In genomic region chr19:46628403-46628802, GRCm38 (mm10) we compare ENCODE assay signal across 14 mouse cellular contexts. TPM values are rescaled to one million over a fixed set of nuclear protein-coding genes. Genes with fewer than 3 reads are reported as not detected.
A peak's percentile ranks its signal among the peaks of the same experiment; 100 is the strongest.
DNase-seq lines count a peak whose midpoint lies in the region; ATAC-seq and TF ChIP-seq lines count a peak whose summit lies in the region.
"Had no signal": no experiment of that assay in that cellular context is flagged by ENCODE, and none has a peak within 500 bp of the region (broad histone marks: within the 10 kb centered on the region; RNA-seq: fewer than 3 reads in every experiment).

No protein-coding gene starts in this region.

- H3K27ac ChIP-seq in midbrain, embryonic 10.5 days (replicated peaks), result peak overlapping the region; percentile 73
- H3K27ac ChIP-seq in midbrain, embryonic 16.5 days (ENCODE audit: low read length), result no peak overlapping the region
- peak overlapping the region; percentile 82 for H3K27ac ChIP-seq in liver, postnatal 0 days (ENCODE audit: low read depth)

- H3K4me1 ChIP-seq in midbrain, embryonic 10.5 days, result peaks cover 61% of the 10 kb centered on the region
- peaks cover 11% of the 10 kb centered on the region for H3K4me1 ChIP-seq in midbrain, embryonic 16.5 days (ENCODE audit: control insufficient read depth, insufficient read depth, low read length)
- H3K4me1 ChIP-seq in liver, postnatal 0 days (ENCODE audit: insufficient read depth), result peaks cover 29% of the 10 kb centered on the region

- TF ChIP-seq CTCF in liver, postnatal 0 days (IDR thresholded peaks at IDR 0.05; ENCODE audit: low read depth), result no peak

- no peaks in the 10 kb centered on the region for H3K9me3 ChIP-seq in midbrain, embryonic 10.5 days (replicated peaks)
- no peaks in the 10 kb centered on the region for H3K9me3 ChIP-seq in midbrain, embryonic 16.5 days (replicated peaks; ENCODE audit: control insufficient read depth, low read length, poor library complexity, severe bottlenecking)
- H3K9me3 ChIP-seq in liver, postnatal 0 days (ENCODE audit: low read length), result no peaks in the 10 kb centered on the region
- H3K9me3 ChIP-seq: embryonic facial prominence, embryonic 10.5 days had no signal

- H3K27me3 ChIP-seq in midbrain, embryonic 10.5 days (ENCODE audit: low read depth, poor library complexity, severe bottlenecking), result no peaks in the 10 kb centered on the region
- H3K27me3 ChIP-seq in midbrain, embryonic 16.5 days (ENCODE audit: control insufficient read depth, insufficient read depth, low read depth, low read length), result no peaks in the 10 kb centered on the region
- H3K27me3 ChIP-seq in liver, postnatal 0 days (ENCODE audit: insufficient read depth, low read length), result no peaks in the 10 kb centered on the region

- no peak overlapping the region for H3K4me2 ChIP-seq in midbrain, embryonic 16.5 days (ENCODE audit: low read length)
- H3K4me2 ChIP-seq in liver, postnatal 0 days (ENCODE audit: low read depth, low read length), result no peak overlapping the region
- H3K4me2 ChIP-seq: midbrain, embryonic 11.5 days had no signal

- WGBS in midbrain, embryonic 10.5 days, result 84% methylated on average over 10 of the region's 10 CpGs
- 86% methylated on average over 10 of the region's 10 CpGs for WGBS in midbrain, embryonic 16.5 days
- 79% methylated on average over 10 of the region's 10 CpGs for WGBS in liver, postnatal 0 days (ENCODE audit: insufficient replicate concordance)

- H3K4me3 ChIP-seq in midbrain, embryonic 10.5 days, result no peak overlapping the region
- H3K4me3 ChIP-seq in midbrain, embryonic 16.5 days (ENCODE audit: low read depth, low read length), result no peak overlapping the region
- H3K4me3 ChIP-seq in liver, postnatal 0 days (ENCODE audit: low read depth, low read length), result no peak overlapping the region
- H3K4me3 ChIP-seq: embryonic facial prominence, embryonic 10.5 days had no signal

- no peak for ATAC-seq in midbrain, embryonic 16.5 days
- peak; percentile 93 for ATAC-seq in liver, postnatal 0 days

- H3K36me3 ChIP-seq in midbrain, embryonic 10.5 days, result peaks cover 31% of the 10 kb centered on the region
- H3K36me3 ChIP-seq in midbrain, embryonic 16.5 days (ENCODE audit: control insufficient read depth, insufficient read depth, low read length), result 0 out of 2 replicates have a peak, but pooled peaks cover 3% of the 10 kb centered on the region
- H3K36me3 ChIP-seq in liver, postnatal 0 days (replicated peaks; ENCODE audit: insufficient read depth, low read length), result peaks cover 24% of the 10 kb centered on the region

- TF ChIP-seq EP300 in liver, postnatal 0 days (IDR thresholded peaks at IDR 0.05; ENCODE audit: low read depth), result peak; percentile 70; the same call in 1 of the 2 replicates

- intact Hi-C loops in left cerebral cortex, postnatal 14 days (cut with DNase I), result no loop called here

- no peak overlapping the region for H3K9ac ChIP-seq in midbrain, embryonic 16.5 days (ENCODE audit: low read depth, low read length)
- H3K9ac ChIP-seq in liver, postnatal 0 days (replicated peaks), result peak overlapping the region; percentile 37; the same call in 1 of the 2 replicates

- peak; percentile 87 to 95 for DNase-seq in adrenal gland, adult (ENCODE audit: inconsistent age in 2 of 2, low spot score in 1 of 2)
- DNase-seq in adrenal gland, adult 18-20 months (ENCODE audit: low spot score in 2 of 2), result no peak
- DNase-seq in midbrain, embryonic 10.5 days (ENCODE audit: low spot score), result no peak
- DNase-seq in liver, postnatal 0 days, result peak; percentile 62
- DNase-seq in thymus, postnatal 10 days (ENCODE audit: low spot score in 2 of 2), result no peak
- DNase-seq in left cerebral cortex, postnatal 14 days (ENCODE audit: low spot score in 2 of 2), result no peak
- no peak for DNase-seq in cerebellum, adult 11 months
- DNase-seq: cerebellum, adult 9-11 months had no signal

RNA-seq across cellular contexts. Expression of gene Wbp1l, which starts 29.5 kb away (rescaled TPM):
- total RNA-seq in adrenal gland, adult 18-20 months (2021), result 100 to 1,000 TPM in 1 of 2 experiments, 10 to 100 TPM in 1; 86.9 to 179 TPM
- polyA plus RNA-seq in midbrain, embryonic 10.5 days (2016; fragmentation: Nextera tagmentation; extraction: Ambion mirVana), result 45.7 and 51.8 TPM in 2 replicates
- polyA plus RNA-seq in midbrain, embryonic 16.5 days (2015; fragmentation: Nextera tagmentation; extraction: Ambion mirVana), result 34.0 and 34.8 TPM in 2 replicates
- polyA plus RNA-seq in liver, postnatal 0 days (2015; fragmentation: Nextera tagmentation; extraction: Ambion mirVana), result 40.4 and 48.8 TPM in 2 replicates
- total RNA-seq in left cerebral cortex, postnatal 14 days (2021), result 10 to 100 TPM; 40.5 to 45.8 TPM

RNA-seq across cellular contexts. Expression of gene Cyp17a1, which starts 44.6 kb away (rescaled TPM):
- total RNA-seq in adrenal gland, adult 18-20 months (2021), result 1 to 10 TPM; 2.1 to 4.8 TPM
- not detected in 2 replicates for polyA plus RNA-seq in midbrain, embryonic 10.5 days (2016; fragmentation: Nextera tagmentation; extraction: Ambion mirVana)
- polyA plus RNA-seq in midbrain, embryonic 16.5 days (2015; fragmentation: Nextera tagmentation; extraction: Ambion mirVana), result not detected in 2 replicates
- polyA plus RNA-seq in liver, postnatal 0 days (2015; fragmentation: Nextera tagmentation; extraction: Ambion mirVana), result 3.3 and 5.8 TPM in 2 replicates
- total RNA-seq in left cerebral cortex, postnatal 14 days (2021), result not detected
- total RNA-seq: heart, adult 18-20 months; layer of hippocampus, postnatal 14 days had no signal
- polyA plus RNA-seq: embryonic facial prominence, embryonic 10.5 days; intestine, embryonic 14.5 days; midbrain, embryonic 11.5 days had no signal

RNA-seq across cellular contexts. Expression of gene Sfxn2, which starts 55.2 kb away (rescaled TPM):
- total RNA-seq in adrenal gland, adult 18-20 months (2021), result 1 to 10 TPM; 8.1 to 8.3 TPM
- 17.0 and 18.1 TPM in 2 replicates for polyA plus RNA-seq in midbrain, embryonic 10.5 days (2016; fragmentation: Nextera tagmentation; extraction: Ambion mirVana)
- 9.7 and 12.8 TPM in 2 replicates for polyA plus RNA-seq in midbrain, embryonic 16.5 days (2015; fragmentation: Nextera tagmentation; extraction: Ambion mirVana)
- polyA plus RNA-seq in liver, postnatal 0 days (2015; fragmentation: Nextera tagmentation; extraction: Ambion mirVana), result 63.0 and 63.4 TPM in 2 replicates
- 1 to 10 TPM; 4.1 to 6.0 TPM for total RNA-seq in left cerebral cortex, postnatal 14 days (2021)

RNA-seq across cellular contexts. Expression of gene Arl3, which starts 55.4 kb away (rescaled TPM):
- 10 to 100 TPM; 56.9 to 64.9 TPM for total RNA-seq in adrenal gland, adult 18-20 months (2021)
- polyA plus RNA-seq in midbrain, embryonic 10.5 days (2016; fragmentation: Nextera tagmentation; extraction: Ambion mirVana), result 207 and 216 TPM in 2 replicates
- 213 and 226 TPM in 2 replicates for polyA plus RNA-seq in midbrain, embryonic 16.5 days (2015; fragmentation: Nextera tagmentation; extraction: Ambion mirVana)
- 17.0 and 17.1 TPM in 2 replicates for polyA plus RNA-seq in liver, postnatal 0 days (2015; fragmentation: Nextera tagmentation; extraction: Ambion mirVana)
- 100 to 1,000 TPM; 103 to 116 TPM for total RNA-seq in left cerebral cortex, postnatal 14 days (2021)

Comparison
In these comparisons a context has a peak if more than half of its experiments do, and no peak if none do; other contexts are left out.
1. DNase-seq: peak in adrenal gland, adult (2 of 2) and liver, postnatal 0 days (single experiment); none in adrenal gland, adult 18-20 months (0 of 2), midbrain, embryonic 10.5 days (single experiment), thymus, postnatal 10 days (0 of 2), left cerebral cortex, postnatal 14 days (0 of 2) and cerebellum, adult 11 months (single experiment).